Mouse (Mus musculus) G1E (cell line): ENCODE results near the gene Twsg1.

Experiments used
- CTCF ChIP-seq: IDR thresholded peaks from 2 replicates; pipeline ENCODE4 v1.5.1; 2012; ENCODE audit warnings: low read depth, low read length, inconsistent platforms, mixed read lengths
- GATA1 ChIP-seq: IDR thresholded peaks from 2 replicates; pipeline ENCODE4 v1.6.1; 2012; ENCODE audit warnings: borderline replicate concordance, low read length, inconsistent platforms, mixed read lengths
- GATA2 ChIP-seq: IDR thresholded peaks from 2 replicates; pipeline ENCODE4 v1.6.1; 2012; ENCODE audit warnings: low read depth, low read length, inconsistent platforms, borderline replicate concordance
- TAL1 ChIP-seq: conservative IDR thresholded peaks from 2 replicates; pipeline ENCODE4 v1.6.1; 2012; ENCODE audit warnings: low read depth, low read length, inconsistent platforms, mixed read lengths

GRCm38 (mm10) chr17:65905241-65905640, 45.8 kb downstream of the Twsg1 start:
- no peak for TF ChIP-seq TAL1
- no peak for TF ChIP-seq CTCF
- TF ChIP-seq GATA1, result no peak
- TF ChIP-seq GATA2, result no peak
